Mouse (Mus musculus) heart, adult 2 months (tissue): ENCODE results near the gene Bicd2. TPM values are rescaled to one million over a fixed set of nuclear protein-coding genes. Genes with fewer than 3 reads are reported as not detected.

ENCODE experiments used
- DNase-seq, 2 experiments: peaks; one replicate each; pipeline ENCODE4 v3.0.0; 2021
- H3K27ac ChIP-seq: fragments of 200-600 bp; 2 replicates; pipeline ENCODE4 v1.8.1; 2022
- H3K27me3 ChIP-seq: fragments of 200-500 bp; 2 replicates; pipeline ENCODE4 v1.6.1; 2012; ENCODE audit warnings: mild to moderate bottlenecking, low read length, inconsistent platforms, mixed read lengths; ENCODE audit not compliant: control insufficient read depth, insufficient read depth
- H3K36me3 ChIP-seq: fragments of 200-500 bp; 2 replicates; pipeline ENCODE4 v1.6.1; 2012; ENCODE audit warnings: low read length, inconsistent platforms; ENCODE audit not compliant: control insufficient read depth, insufficient read depth
- H3K4me1 ChIP-seq: fragments of 200-500 bp; 2 replicates; pipeline ENCODE4 v1.6.1; 2011; ENCODE audit warnings: low read length; ENCODE audit not compliant: control insufficient read depth, insufficient read depth
- H3K4me3 ChIP-seq: fragments of 200-600 bp; 2 replicates; pipeline ENCODE4 v1.8.1; 2022
- H3K79me2 ChIP-seq: fragments of 200-500 bp; replicated peaks from 2 replicates; pipeline ENCODE4 v1.6.1; 2012; ENCODE audit warnings: mild to moderate bottlenecking, inconsistent platforms, low read length, moderate library complexity, mixed read lengths; ENCODE audit not compliant: control insufficient read depth, insufficient read depth
- H3K9ac ChIP-seq: fragments of 200-500 bp; 2 replicates; pipeline ENCODE4 v1.6.1; 2012; ENCODE audit warnings: low read depth, mild to moderate bottlenecking, control low read depth, inconsistent platforms, low read length, mixed read lengths
- CTCF ChIP-seq: fragments of 200-600 bp; IDR thresholded peaks from 2 replicates; pipeline ENCODE4 v1.8.1; 2022; ENCODE audit warnings: antibody characterized with exemption, mild to moderate bottlenecking, moderate library complexity
- EP300 ChIP-seq: fragments of 200-500 bp; IDR thresholded peaks from 2 replicates; pipeline ENCODE4 v1.6.1; 2011; ENCODE audit warnings: low read depth, low read length, control low read depth; ENCODE audit not compliant: insufficient read depth
- POLR2A ChIP-seq: fragments of 200-500 bp; IDR thresholded peaks from 2 replicates; pipeline ENCODE4 v1.6.1; 2011; ENCODE audit warnings: mild to moderate bottlenecking, low read depth, low read length, control low read depth; ENCODE audit not compliant: insufficient read depth
- WGBS: fragments of 180-500 bp; shearing (Covaris S2); methylation state at CpG from one replicate; pipeline ENCODE4 v1.1.7; 2018; 5-methylcytosine and 5-hydroxymethylcytosine counted together
- intact Hi-C: fragments of 180-260 bp; cut with DNase I; formaldehyde crosslinking; loops from one replicate; pipeline ENCODE4 v1.15.1; 2025
- polyA plus RNA-seq: library from polyadenylated mRNA; depleted of rRNA; stranded (reverse); fragments of >200 nt; gene quantifications from 2 replicates; pipeline ENCODE4 v1.2.3, GENCODE M21; 2012; rRNA removed
- total RNA-seq, 2 experiments: library from RNA; stranded (reverse); gene quantifications; 2 replicates each; pipeline ENCODE4 v1.2.3; 2021

Bicd2 gene
- total and polyA plus RNA-seq, 3 experiments = 44.5 to 77.6 (median 72.4) TPM

- Histone ChIP-seq H3K27ac (peak overlapping the region; percentile 55), H3K27me3 (no peaks in the 10 kb centered on the region), H3K9ac (peak overlapping the region; percentile 51), H3K36me3 (0 out of 2 replicates have a peak, but pooled peaks cover 2% of the 10 kb centered on the region), H3K79me2 (peaks cover 4% of the 10 kb centered on the region), H3K4me1 (peaks cover 7% of the 10 kb centered on the region), H3K4me3 (no peak overlapping the region)
- peak in 1 of 2 experiments; percentile 16 for DNase-seq
- intact Hi-C loops = no loop called here
- WGBS = 43% methylated on average over 1 of the region's 1 CpGs
- TF ChIP-seq POLR2A (0 out of 2 replicates have a peak, but pooled peaks have one; percentile 25), EP300 (0 out of 2 replicates have a peak, but pooled peaks have one; percentile 9), CTCF (no peak)
Observed at GRCm38 (mm10) chr13:49428042-49428675, 86.8 kb downstream of the Bicd2 start.

DNA sequence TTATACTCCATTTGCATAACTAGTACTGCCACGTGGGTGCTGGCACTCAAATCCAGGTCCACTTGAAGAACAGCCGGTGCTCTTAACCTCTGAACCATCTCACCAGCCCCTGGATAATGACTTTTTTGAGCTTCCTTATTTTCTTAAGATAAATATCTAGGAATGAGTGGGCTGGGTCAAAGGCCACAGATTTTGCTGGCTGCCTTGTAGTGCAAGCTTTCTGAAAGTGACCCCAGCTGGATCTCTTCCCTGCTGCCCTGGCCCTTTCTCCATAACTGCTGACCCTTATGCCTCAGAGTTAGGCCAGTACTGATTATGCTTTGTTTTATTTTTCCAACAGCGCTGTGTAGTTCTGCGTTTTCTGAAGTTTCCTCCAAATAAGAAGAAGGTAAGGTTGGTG, 89.1 kb downstream of the Bicd2 start:
- Histone ChIP-seq H3K36me3 (0 out of 2 replicates have a peak, but pooled peaks cover 2% of the 10 kb centered on the region), H3K4me3 (no peak overlapping the region), H3K9ac (no peak overlapping the region), H3K27ac (no peak overlapping the region), H3K79me2 (peaks cover 4% of the 10 kb centered on the region), H3K4me1 (peaks cover 7% of the 10 kb centered on the region), H3K27me3 (no peaks in the 10 kb centered on the region)
- intact Hi-C loops = no loop called here
- WGBS = 51% methylated on average over 4 of the region's 4 CpGs
- no peak for TF ChIP-seq POLR2A
- no peak for TF ChIP-seq EP300
- TF ChIP-seq CTCF = no peak
- no peak for DNase-seq

DNA sequence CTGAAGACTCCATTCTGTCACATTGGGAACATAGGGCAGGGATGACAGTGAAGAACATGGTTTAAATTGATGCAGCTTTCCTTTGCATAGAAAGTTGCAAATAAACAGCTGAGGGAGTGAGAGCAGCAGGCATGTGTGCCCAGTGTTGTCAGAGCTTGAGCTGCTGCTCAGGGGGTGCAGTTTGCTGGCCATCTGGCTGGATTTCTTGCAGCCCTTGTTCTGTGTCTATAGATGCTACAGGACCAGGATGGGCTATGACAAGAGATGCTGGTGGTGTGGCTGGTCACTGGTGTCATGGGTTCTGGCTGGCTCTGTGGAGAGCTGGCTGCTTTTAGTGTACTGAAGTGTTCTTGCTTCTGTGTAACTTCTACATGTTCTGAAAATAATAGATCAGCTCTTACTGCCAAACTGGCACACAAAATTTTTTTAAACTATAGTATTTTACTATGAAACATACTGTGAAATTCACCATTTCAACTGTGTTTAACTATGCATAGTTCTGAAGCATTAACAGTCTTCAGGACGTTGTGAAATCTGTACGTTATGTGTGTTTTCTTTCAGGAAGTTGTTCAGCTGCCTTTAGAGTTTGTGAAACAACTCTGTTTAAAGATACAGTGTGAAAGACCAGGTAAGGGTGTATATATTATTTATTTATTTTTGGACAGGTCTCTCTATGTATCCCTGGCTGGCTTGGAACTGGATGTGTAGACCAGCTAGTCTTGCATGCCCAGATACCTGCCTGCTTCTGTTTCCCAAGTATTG, 92.1 kb downstream of the Bicd2 start:
- Histone ChIP-seq H3K4me1 (no peaks in the 10 kb centered on the region), H3K4me3 (no peak overlapping the region), H3K9ac (no peak overlapping the region), H3K27ac (no peak overlapping the region), H3K79me2 (peaks cover 2% of the 10 kb centered on the region; the same call in 1 of the 2 replicates), H3K27me3 (no peaks in the 10 kb centered on the region), H3K36me3 (0 out of 2 replicates have a peak, but pooled peaks cover 2% of the 10 kb centered on the region)
- 93% methylated on average over 2 of the region's 2 CpGs for WGBS
- TF ChIP-seq CTCF = no peak
- no peak for TF ChIP-seq EP300
- no peak for TF ChIP-seq POLR2A
- no peak for DNase-seq
- intact Hi-C loops = no loop called here

- no peak for DNase-seq
- Histone ChIP-seq H3K27ac (no peak overlapping the region), H3K4me1 (no peaks in the 10 kb centered on the region), H3K36me3 (0 out of 2 replicates have a peak, but pooled peaks cover under 1% of the 10 kb centered on the region), H3K4me3 (no peak overlapping the region), H3K79me2 (peaks cover 2% of the 10 kb centered on the region; the same call in 1 of the 2 replicates), H3K9ac (no peak overlapping the region), H3K27me3 (no peaks in the 10 kb centered on the region)
- intact Hi-C loops = no loop called here
- WGBS = 56% methylated on average over 1 of the region's 1 CpGs
- TF ChIP-seq POLR2A (no peak), EP300 (no peak), CTCF (no peak)
Observed at GRCm38 (mm10) chr13:49435745-49436144, 94.4 kb downstream of the Bicd2 start.

DNA sequence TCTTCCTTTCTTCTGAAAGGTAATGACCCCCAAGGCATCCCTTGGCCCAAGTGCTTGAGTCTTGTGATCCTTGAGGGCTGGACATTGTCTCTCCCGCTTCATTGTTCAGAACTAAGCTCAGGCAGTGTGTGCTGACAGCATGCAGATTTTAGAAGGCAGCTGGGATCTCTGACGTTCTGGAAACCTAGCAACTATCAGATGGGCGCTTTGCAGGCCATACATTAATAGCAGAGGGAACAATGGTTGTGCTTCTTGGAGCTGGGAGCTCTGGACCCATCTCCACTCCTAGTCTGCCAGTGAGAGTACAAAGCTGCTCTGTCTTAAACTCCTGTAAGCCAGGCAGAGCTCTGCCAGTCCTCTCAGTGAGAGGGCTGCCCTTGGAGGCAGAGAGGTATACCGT, 94.8 kb downstream of the Bicd2 start:
- 49% methylated on average over 4 of the region's 4 CpGs for WGBS
- TF ChIP-seq CTCF (no peak), POLR2A (no peak), EP300 (no peak)
- H3K36me3 ChIP-seq = no peaks in the 10 kb centered on the region
- no peaks in the 10 kb centered on the region for H3K4me1 ChIP-seq
- H3K27ac ChIP-seq = no peak overlapping the region
- H3K27me3 ChIP-seq = no peaks in the 10 kb centered on the region
- no peak overlapping the region for H3K4me3 ChIP-seq
- H3K9ac ChIP-seq = no peak overlapping the region
- DNase-seq = no peak
- intact Hi-C loops = no loop called here
- peaks cover 2% of the 10 kb centered on the region; the same call in 1 of the 2 replicates for H3K79me2 ChIP-seq

Other genes starting within 250 kb of the Bicd2 start
- gene Wnk2, start 193.6 kb upstream of the Bicd2 start, total RNA-seq = 10 to 100 TPM; 66.7 to 79.4 TPM
- gene Wnk2, start 193.6 kb upstream of the Bicd2 start, polyA plus RNA-seq = 28.7 and 30.9 TPM in 2 replicates
- gene Ninj1, start 154.1 kb upstream of the Bicd2 start, total RNA-seq = 100 to 1,000 TPM; 108 to 152 TPM
- 157 and 220 TPM in 2 replicates for gene Ninj1, start 154.1 kb upstream of the Bicd2 start, polyA plus RNA-seq
- gene Card19, start 125.5 kb upstream of the Bicd2 start, total RNA-seq = 100 to 1,000 TPM; 138 to 184 TPM
- 179 and 234 TPM in 2 replicates for gene Card19, start 125.5 kb upstream of the Bicd2 start, polyA plus RNA-seq
- under 1 TPM; 0.32 to 0.63 TPM for gene Susd3, start 92.9 kb upstream of the Bicd2 start, total RNA-seq
- gene Susd3, start 92.9 kb upstream of the Bicd2 start, polyA plus RNA-seq = 1.1 and 1.4 TPM in 2 replicates
- gene Fgd3, start 21.3 kb upstream of the Bicd2 start, total RNA-seq = 1 to 10 TPM in 1 of 2 experiments, under 1 TPM in 1; 0.96 to 1.0 TPM
- 0.96 and 0.97 TPM in 2 replicates for gene Fgd3, start 21.3 kb upstream of the Bicd2 start, polyA plus RNA-seq
- 1 to 10 TPM; 6.7 to 7.3 TPM for gene Ippk, start 79.7 kb downstream of the Bicd2 start, total RNA-seq
- gene Ippk, start 79.7 kb downstream of the Bicd2 start, polyA plus RNA-seq = 4.3 and 6.9 TPM in 2 replicates
- 1 to 10 TPM in 1 of 2 experiments, under 1 TPM in 1; 0.99 to 1.4 TPM for gene Tes3-ps, start 151.7 kb downstream of the Bicd2 start, total RNA-seq
- 0.08 and 0.09 TPM in 2 replicates for gene Tes3-ps, start 151.7 kb downstream of the Bicd2 start, polyA plus RNA-seq
- gene Ecm2, start 163.2 kb downstream of the Bicd2 start, total RNA-seq = 10 to 100 TPM; 13.4 to 15.4 TPM
- gene Ecm2, start 163.2 kb downstream of the Bicd2 start, polyA plus RNA-seq = 8.2 and 14.8 TPM in 2 replicates
- gene Aspn, start 202.9 kb downstream of the Bicd2 start, total RNA-seq = 10 to 100 TPM; 13.8 to 16.7 TPM
- 4.3 and 12.0 TPM in 2 replicates for gene Aspn, start 202.9 kb downstream of the Bicd2 start, polyA plus RNA-seq
- 1 to 10 TPM; 1.1 to 1.6 TPM for gene Omd, start 240.9 kb downstream of the Bicd2 start, total RNA-seq
- 0.94 and 1.2 TPM in 2 replicates for gene Omd, start 240.9 kb downstream of the Bicd2 start, polyA plus RNA-seq